Comparison of ENCODE assay signal across 24 mouse cellular contexts in the genomic region with DNA sequence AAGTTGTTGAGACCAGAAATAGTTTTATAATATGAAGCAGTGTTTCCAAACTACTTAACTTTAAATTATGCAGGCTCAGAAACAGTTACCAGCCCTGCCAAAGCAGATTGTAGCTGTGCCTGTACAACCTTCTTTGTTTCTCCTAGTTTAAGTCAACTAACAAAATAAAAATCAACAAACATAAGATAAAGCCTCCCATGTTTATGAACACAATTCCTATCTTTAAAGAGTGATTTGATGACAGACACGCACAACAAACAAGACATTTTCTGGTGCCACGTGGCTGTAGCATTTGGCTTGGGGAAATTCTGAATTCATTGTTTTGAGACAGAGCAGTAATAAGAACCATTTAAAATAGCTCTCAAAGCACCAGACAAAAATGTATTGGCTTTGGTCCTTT.
"Had no signal": no experiment of that assay in that cellular context is flagged by ENCODE, and none has a peak within 500 bp of the region (broad histone marks: within the 10 kb centered on the region; RNA-seq: fewer than 3 reads in every experiment).

No protein-coding gene starts in this region.

- H3K27me3 ChIP-seq: kidney, embryonic 15.5 days; limb, embryonic 13.5 days; liver, embryonic 12.5 days; liver, embryonic 15.5 days; lung, embryonic 15.5 days; megakaryocyte, embryonic 14.5 days; midbrain, embryonic 13.5 days; neural tube, embryonic 13.5 days; stomach, embryonic 15.5 days had no signal

- H3K4me3 ChIP-seq: kidney, embryonic 15.5 days; limb, embryonic 10.5 days; limb, embryonic 13.5 days; liver, embryonic 12.5 days; liver, embryonic 15.5 days; lung, embryonic 15.5 days; megakaryocyte, embryonic 14.5 days; midbrain, embryonic 10.5 days; midbrain, embryonic 13.5 days; myocyte; neural tube, embryonic 13.5 days; stomach, embryonic 15.5 days had no signal

- H3K4me2 ChIP-seq: kidney, embryonic 15.5 days; limb, embryonic 13.5 days; liver, embryonic 12.5 days; liver, embryonic 15.5 days; lung, embryonic 15.5 days; midbrain, embryonic 13.5 days; neural tube, embryonic 13.5 days; stomach, embryonic 15.5 days had no signal

- H3K36me3 ChIP-seq: kidney, embryonic 15.5 days; limb, embryonic 10.5 days; limb, embryonic 13.5 days; liver, embryonic 12.5 days; liver, embryonic 15.5 days; lung, embryonic 15.5 days; midbrain, embryonic 10.5 days; midbrain, embryonic 13.5 days; neural tube, embryonic 13.5 days; stomach, embryonic 15.5 days had no signal

- H3K4me1 ChIP-seq: kidney, embryonic 15.5 days; limb, embryonic 10.5 days; limb, embryonic 13.5 days; liver, embryonic 12.5 days; liver, embryonic 15.5 days; lung, embryonic 15.5 days; megakaryocyte, embryonic 14.5 days; midbrain, embryonic 10.5 days; midbrain, embryonic 13.5 days; neural tube, embryonic 13.5 days; stomach, embryonic 15.5 days had no signal

- H3K9ac ChIP-seq: kidney, embryonic 15.5 days; limb, embryonic 13.5 days; liver, embryonic 12.5 days; liver, embryonic 15.5 days; lung, embryonic 15.5 days; midbrain, embryonic 13.5 days; neural tube, embryonic 13.5 days; stomach, embryonic 15.5 days had no signal

- H3K27ac ChIP-seq: kidney, embryonic 15.5 days; limb, embryonic 10.5 days; limb, embryonic 13.5 days; liver, embryonic 12.5 days; liver, embryonic 15.5 days; lung, embryonic 15.5 days; midbrain, embryonic 10.5 days; midbrain, embryonic 13.5 days; neural tube, embryonic 13.5 days; stomach, embryonic 15.5 days had no signal

- ATAC-seq: liver, embryonic 12.5 days; midbrain, embryonic 13.5 days; midbrain, embryonic 16.5 days had no signal

- DNase-seq: kidney, postnatal 10 days; kidney, postnatal 36 days; layer of hippocampus, adult 9-11 months; liver; lung, adult 18-20 months; lung, postnatal 10 days; lung, postnatal 36 days; retina, postnatal 1 day; right cerebral cortex, postnatal 25 days; spleen, adult 18-20 months; thymus, postnatal 25 days had no signal

- H3K9me3 ChIP-seq: kidney, embryonic 15.5 days; limb, embryonic 10.5 days; limb, embryonic 13.5 days; liver, embryonic 12.5 days; liver, embryonic 15.5 days; lung, embryonic 15.5 days; midbrain, embryonic 10.5 days; midbrain, embryonic 13.5 days; neural tube, embryonic 13.5 days; stomach, embryonic 15.5 days had no signal
